Comparison of ENCODE assay signal across 8 mouse cellular contexts in the genomic region with DNA sequence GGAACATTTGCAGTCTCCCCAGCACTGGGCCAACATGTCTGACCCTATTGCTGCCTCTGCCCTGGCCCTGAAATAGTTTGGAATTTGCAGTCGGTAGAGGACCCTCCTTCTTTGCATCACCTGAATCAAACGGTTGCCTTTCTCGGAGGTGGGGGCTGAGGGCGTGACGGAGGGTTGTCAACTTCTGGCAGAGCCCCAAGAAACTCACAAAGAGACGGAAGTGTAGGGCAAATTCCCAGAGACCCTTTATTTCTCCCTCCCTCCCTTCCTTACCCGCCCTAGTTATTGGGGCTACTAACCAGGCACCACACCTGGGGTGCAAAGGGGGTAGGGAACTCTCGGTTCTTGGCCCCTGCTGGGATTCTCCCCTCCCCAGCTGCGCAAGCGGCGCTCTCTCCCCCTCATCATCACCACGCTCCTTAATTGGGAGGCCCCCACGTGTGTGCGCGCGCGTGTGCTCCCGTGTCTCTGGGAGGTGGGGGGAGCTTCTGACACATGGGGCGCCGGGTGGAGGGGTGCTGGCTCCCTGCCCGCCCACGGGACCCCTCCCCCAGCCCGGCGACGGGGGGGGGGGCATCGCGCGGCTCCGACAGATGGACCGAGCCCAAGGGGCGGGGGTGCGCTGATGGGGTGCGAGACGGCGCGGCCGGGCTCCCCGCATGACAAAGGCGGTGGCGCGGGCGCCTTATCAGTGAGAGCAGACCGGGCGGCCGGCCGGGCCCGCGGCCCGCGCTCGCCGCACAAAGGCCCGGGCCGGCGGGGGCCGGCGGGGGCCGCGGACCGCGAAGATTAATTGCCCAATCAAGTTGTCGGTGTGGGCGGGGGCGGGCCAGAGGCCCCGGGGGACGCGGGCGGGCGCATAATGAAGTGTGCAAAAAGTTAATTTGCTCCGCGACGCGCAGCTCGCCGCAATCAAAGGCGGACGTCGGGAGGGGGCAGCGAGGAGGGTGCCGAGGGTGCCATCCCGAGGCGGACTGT. TPM values are rescaled to one million over a fixed set of nuclear protein-coding genes. Genes with fewer than 3 reads are reported as not detected.
DNase-seq lines count a peak whose midpoint lies in the region; ATAC-seq and TF ChIP-seq lines count a peak whose summit lies in the region.

No protein-coding gene starts in this region.

- DNase-seq in heart, adult 9 months (ENCODE audit: low spot score in 2 of 2) = no peak
- peak; percentile 25 for DNase-seq in MEL (ENCODE audit: low read depth, low spot score)
- DNase-seq in stomach, postnatal 0 days (ENCODE audit: low spot score) = no peak
- DNase-seq in layer of hippocampus, adult 9-10 months (ENCODE audit: low spot score) = no peak
- no peak for DNase-seq in lung, adult 18-20 months

- TF ChIP-seq EP300 in MEL (IDR thresholded peaks at IDR 0.05; ENCODE audit: low read depth in 1 of 2, low read length in 2 of 2) = no peak
- no peak for TF ChIP-seq EP300 in stomach, postnatal 0 days (optimal IDR thresholded peaks at IDR 0.05)

- H3K9ac ChIP-seq in heart, embryonic 13.5 days = peak overlapping the region; percentile 78
- peak overlapping the region; percentile 55 for H3K9ac ChIP-seq in MEL (ENCODE audit: control insufficient read depth, low read depth, low read length, poor library complexity, severe bottlenecking)
- H3K9ac ChIP-seq in forebrain, embryonic 13.5 days = peak overlapping the region; percentile 77
- peak overlapping the region; percentile 17; the same call in 1 of the 2 replicates for H3K9ac ChIP-seq in liver, embryonic 12.5 days
- H3K9ac ChIP-seq in stomach, postnatal 0 days (ENCODE audit: low read length) = peak overlapping the region; percentile 43; the same call in 1 of the 2 replicates

- no peak overlapping the region for H3K27ac ChIP-seq in heart, embryonic 13.5 days (replicated peaks)
- H3K27ac ChIP-seq in MEL (ENCODE audit: control insufficient read depth, low read depth, low read length) = no peak overlapping the region
- peak overlapping the region; percentile 97 for H3K27ac ChIP-seq in forebrain, embryonic 13.5 days
- H3K27ac ChIP-seq in liver, embryonic 12.5 days = no peak overlapping the region
- H3K27ac ChIP-seq in stomach, postnatal 0 days (replicated peaks) = no peak overlapping the region

- ATAC-seq in heart, embryonic 13.5 days (ENCODE audit: extremely low read depth, insufficient number of reproducible peaks, low FRiP score, low TSS enrichment) = 0 out of 2 replicates have a peak, but pooled peaks have one; percentile 52
- ATAC-seq in forebrain, embryonic 13.5 days = peak; percentile 77
- ATAC-seq in liver, embryonic 12.5 days = peak; percentile 36; the same call in 1 of the 2 replicates
- 0 out of 2 replicates have a peak, but pooled peaks have one; percentile 39 for ATAC-seq in stomach, postnatal 0 days (ENCODE audit: low FRiP score, low TSS enrichment)

- no peaks in the 10 kb centered on the region; the same call in 1 of the 2 replicates for H3K9me3 ChIP-seq in heart, embryonic 13.5 days
- no peaks in the 10 kb centered on the region for H3K9me3 ChIP-seq in MEL (replicated peaks; ENCODE audit: insufficient read depth, low read length)
- no peaks in the 10 kb centered on the region for H3K9me3 ChIP-seq in forebrain, embryonic 13.5 days (replicated peaks)
- H3K9me3 ChIP-seq in liver, embryonic 12.5 days (replicated peaks) = no peaks in the 10 kb centered on the region
- no peaks in the 10 kb centered on the region for H3K9me3 ChIP-seq in stomach, postnatal 0 days (ENCODE audit: control insufficient read depth, low read length)

- peak overlapping the region; percentile 97 for H3K4me2 ChIP-seq in heart, embryonic 13.5 days
- peak overlapping the region; percentile 87 for H3K4me2 ChIP-seq in forebrain, embryonic 13.5 days
- H3K4me2 ChIP-seq in liver, embryonic 12.5 days = peak overlapping the region; percentile 71
- peak overlapping the region; percentile 75 for H3K4me2 ChIP-seq in stomach, postnatal 0 days (replicated peaks; ENCODE audit: low read depth)

- no peaks in the 10 kb centered on the region for H3K36me3 ChIP-seq in heart, embryonic 13.5 days
- no peaks in the 10 kb centered on the region for H3K36me3 ChIP-seq in MEL (ENCODE audit: control insufficient read depth in 1 of 2, insufficient read depth in 2 of 2, low read length in 2 of 2)
- no peaks in the 10 kb centered on the region for H3K36me3 ChIP-seq in forebrain, embryonic 13.5 days (ENCODE audit: poor library complexity, severe bottlenecking)
- no peaks in the 10 kb centered on the region for H3K36me3 ChIP-seq in liver, embryonic 12.5 days
- H3K36me3 ChIP-seq in stomach, postnatal 0 days (ENCODE audit: control insufficient read depth, insufficient read depth, low read length) = no peaks in the 10 kb centered on the region

- WGBS in heart, embryonic 13.5 days = 1% methylated on average over 60 of the region's 82 CpGs
- under 1% methylated on average over 66 of the region's 82 CpGs for whole genome bisulfite sequencing in forebrain, embryonic 13.5 days
- 2% methylated on average over 64 of the region's 82 CpGs for WGBS in liver, embryonic 12.5 days (ENCODE audit: insufficient replicate concordance)
- under 1% methylated on average over 50 of the region's 82 CpGs for WGBS in stomach, postnatal 0 days

- peak overlapping the region; percentile 59 for H3K4me3 ChIP-seq in heart, embryonic 13.5 days
- H3K4me3 ChIP-seq in MEL (ENCODE audit: control insufficient read depth in 1 of 2, insufficient read depth in 1 of 2, low read depth in 2 of 2, low read length in 2 of 2) = peak overlapping the region; percentile 42 to 46; a peak in 3 of 4 replicates
- H3K4me3 ChIP-seq in forebrain, embryonic 13.5 days = peak overlapping the region; percentile 50
- peak overlapping the region; percentile 48 for H3K4me3 ChIP-seq in liver, embryonic 12.5 days
- peak overlapping the region; percentile 43 for H3K4me3 ChIP-seq in stomach, postnatal 0 days (ENCODE audit: low read depth, low read length)

- TF ChIP-seq POLR2A in MEL (IDR thresholded peaks at IDR 0.05; ENCODE audit: control insufficient read depth in 1 of 2, insufficient read depth in 1 of 2, low read depth in 1 of 2, low read length in 2 of 2, poor library complexity in 1 of 2) = no peak

- peaks cover 98% of the 10 kb centered on the region for H3K27me3 ChIP-seq in heart, embryonic 13.5 days (replicated peaks)
- H3K27me3 ChIP-seq in MEL (ENCODE audit: control insufficient read depth in 1 of 2, insufficient read depth in 2 of 2, low read length in 2 of 2) = peaks cover 0 to 2% of the 10 kb centered on the region in 2 experiments; a peak in 2 of 4 replicates
- H3K27me3 ChIP-seq in forebrain, embryonic 13.5 days = peaks cover 17% of the 10 kb centered on the region
- peaks cover 100% of the 10 kb centered on the region for H3K27me3 ChIP-seq in liver, embryonic 12.5 days (replicated peaks)
- H3K27me3 ChIP-seq in stomach, postnatal 0 days (ENCODE audit: control insufficient read depth, insufficient read depth, low read length) = peaks cover 5% of the 10 kb centered on the region; the same call in 1 of the 2 replicates

- no peak for TF ChIP-seq CTCF in MEL (IDR thresholded peaks at IDR 0.05 in 2 of 3, conservative IDR thresholded peaks at IDR 0.05 in 1 of 3; ENCODE audit: control insufficient read depth in 1 of 3, insufficient read depth in 1 of 3, low read depth in 2 of 3, low read length in 3 of 3, poor library complexity in 1 of 3, severe bottlenecking in 1 of 3)
- no peak for TF ChIP-seq CTCF in stomach, postnatal 0 days (IDR thresholded peaks at IDR 0.05; ENCODE audit: low read depth)

- H3K79me2 ChIP-seq in MEL (ENCODE audit: control insufficient read depth, insufficient read depth, low read length, poor library complexity) = no peaks in the 10 kb centered on the region

- TF ChIP-seq RAD21 in MEL (IDR thresholded peaks at IDR 0.05; ENCODE audit: low read depth, low read length) = no peak

- peaks cover 32% of the 10 kb centered on the region for H3K4me1 ChIP-seq in heart, embryonic 13.5 days
- peaks cover 0 to 7% of the 10 kb centered on the region in 2 experiments; a peak in 1 of 4 replicates for H3K4me1 ChIP-seq in MEL (ENCODE audit: control insufficient read depth in 1 of 2, insufficient read depth in 2 of 2, low read length in 2 of 2)
- H3K4me1 ChIP-seq in forebrain, embryonic 13.5 days = peaks cover 62% of the 10 kb centered on the region
- H3K4me1 ChIP-seq in liver, embryonic 12.5 days = peaks cover 17% of the 10 kb centered on the region
- H3K4me1 ChIP-seq in stomach, postnatal 0 days (replicated peaks; ENCODE audit: control insufficient read depth, insufficient read depth) = no peaks in the 10 kb centered on the region

TF ChIP-seq in MEL, 35 proteins besides CTCF, POLR2A, EP300 and RAD21 (continues in another document):
- TF ChIP-seq ETS1 (IDR thresholded peaks at IDR 0.05; ENCODE audit: low read depth, low read length) (no peak), BHLHE40 (IDR thresholded peaks at IDR 0.05; ENCODE audit: borderline replicate concordance, low read depth, low read length) (no peak)

RNA-seq across cellular contexts. Expression of a gene that starts 33.0 kb away (rescaled TPM):
- 0.04 TPM in 1 of 2 replicates, not detected in the other for polyA plus RNA-seq in heart, embryonic 13.5 days (2015; fragmentation: Nextera tagmentation; extraction: Ambion mirVana)
- not detected in 2 replicates for total RNA-seq in MEL (2012; rRNA removed)
- not detected for polyA plus RNA-seq in MEL (2012; ENCODE audit: insufficient read depth in 1 of 2, insufficient read length in 2 of 2, low read depth in 1 of 2, low replicate concordance in 2 of 2, missing spikeins in 1 of 2)
- 17.5 and 19.9 TPM in 2 replicates for polyA plus RNA-seq in forebrain, embryonic 13.5 days (2015; fragmentation: Nextera tagmentation; extraction: Ambion mirVana)
- polyA plus RNA-seq in liver, embryonic 12.5 days (2016; fragmentation: Nextera tagmentation; extraction: Ambion mirVana) = not detected in 2 replicates
- polyA plus RNA-seq in stomach, postnatal 0 days (2015; fragmentation: Nextera tagmentation; extraction: Ambion mirVana) = not detected in 2 replicates

RNA-seq across cellular contexts. Expression of a gene that starts 52.0 kb away (rescaled TPM):
- 0.17 and 0.25 TPM in 2 replicates for polyA plus RNA-seq in heart, embryonic 13.5 days (2015; fragmentation: Nextera tagmentation; extraction: Ambion mirVana)
- 11.1 and 14.8 TPM in 2 replicates for total RNA-seq in MEL (2012; rRNA removed)
- 10 to 100 TPM in 1 of 2 experiments, not detected in 1; 17.0 TPM for polyA plus RNA-seq in MEL (2012; ENCODE audit: insufficient read depth in 1 of 2, insufficient read length in 2 of 2, low read depth in 1 of 2, low replicate concordance in 2 of 2, missing spikeins in 1 of 2)
- 0.71 and 0.87 TPM in 2 replicates for polyA plus RNA-seq in forebrain, embryonic 13.5 days (2015; fragmentation: Nextera tagmentation; extraction: Ambion mirVana)
- polyA plus RNA-seq in liver, embryonic 12.5 days (2016; fragmentation: Nextera tagmentation; extraction: Ambion mirVana) = 1.3 and 1.9 TPM in 2 replicates
- 22.2 and 24.9 TPM in 2 replicates for polyA plus RNA-seq in stomach, postnatal 0 days (2015; fragmentation: Nextera tagmentation; extraction: Ambion mirVana)

RNA-seq across cellular contexts. Expression of a gene that starts 57.0 kb away (rescaled TPM):
- polyA plus RNA-seq in heart, embryonic 13.5 days (2015; fragmentation: Nextera tagmentation; extraction: Ambion mirVana) = 7.4 and 7.7 TPM in 2 replicates
- 27.4 and 31.3 TPM in 2 replicates for total RNA-seq in MEL (2012; rRNA removed)
- polyA plus RNA-seq in MEL (2012; ENCODE audit: insufficient read depth in 1 of 2, insufficient read length in 2 of 2, low read depth in 1 of 2, low replicate concordance in 2 of 2, missing spikeins in 1 of 2) = 10 to 100 TPM in 1 of 2 experiments, not detected in 1; 48.6 TPM
- polyA plus RNA-seq in forebrain, embryonic 13.5 days (2015; fragmentation: Nextera tagmentation; extraction: Ambion mirVana) = 10.3 and 10.7 TPM in 2 replicates
- polyA plus RNA-seq in liver, embryonic 12.5 days (2016; fragmentation: Nextera tagmentation; extraction: Ambion mirVana) = 23.1 and 27.2 TPM in 2 replicates
- 28.4 and 31.4 TPM in 2 replicates for polyA plus RNA-seq in stomach, postnatal 0 days (2015; fragmentation: Nextera tagmentation; extraction: Ambion mirVana)

Comparison
In these comparisons a context has a peak if more than half of its experiments do, and no peak if none do; other contexts are left out.
1. H3K9ac ChIP-seq: peak in every context shown above with its lines; median percentile 78 in heart, embryonic 13.5 days; 77 in forebrain, embryonic 13.5 days; 55 in MEL; 43 in stomach, postnatal 0 days; 17 in liver, embryonic 12.5 days.
2. RNA of a gene that starts 33.0 kb away (polyA plus RNA-seq): 17.5 to 19.9 TPM in forebrain, embryonic 13.5 days; not detected in stomach, postnatal 0 days, 0.04 TPM in heart, embryonic 13.5 days, not detected in MEL and not detected in liver, embryonic 12.5 days; every median in the first group is over 10 times any median in the second.
3. Peak in every context shown above with its lines, with median percentiles within 50 percentile points of each other: ATAC-seq, H3K4me2 ChIP-seq and H3K4me3 ChIP-seq.